Mouse (Mus musculus) liver, adult (tissue): ENCODE data around the gene Plcb2.

Source experiments
- GATA4 ChIP-seq: IDR thresholded peaks from 2 replicates; pipeline ENCODE4 v1.6.1; 2014; ENCODE audit warnings: mild to moderate bottlenecking, low read length; ENCODE audit not compliant: insufficient replicate concordance

Gene Plcb2

DNA sequence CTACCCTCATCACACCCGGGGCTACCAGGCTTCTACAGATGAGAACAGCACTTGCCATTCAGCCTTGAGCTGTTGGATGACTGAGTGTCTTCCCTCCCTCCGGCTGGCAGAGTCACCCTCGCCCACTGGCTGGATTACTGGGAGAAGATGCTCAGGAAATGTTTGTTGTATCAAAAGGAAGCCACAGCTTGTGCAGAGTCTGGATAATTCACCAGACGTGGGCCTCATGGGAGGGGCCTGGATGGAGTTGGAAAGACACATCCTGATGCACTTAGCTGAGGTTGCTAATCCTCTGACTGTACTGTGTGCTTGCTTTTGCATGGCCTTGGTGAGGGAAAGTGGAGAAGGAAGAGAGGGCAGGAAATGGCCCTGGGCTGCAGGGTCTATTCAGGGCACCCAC, 27.9 kb upstream of the Plcb2 start:
- TF ChIP-seq GATA4, result 0 out of 2 replicates have a peak, but pooled peaks have one; percentile 37

DNA sequence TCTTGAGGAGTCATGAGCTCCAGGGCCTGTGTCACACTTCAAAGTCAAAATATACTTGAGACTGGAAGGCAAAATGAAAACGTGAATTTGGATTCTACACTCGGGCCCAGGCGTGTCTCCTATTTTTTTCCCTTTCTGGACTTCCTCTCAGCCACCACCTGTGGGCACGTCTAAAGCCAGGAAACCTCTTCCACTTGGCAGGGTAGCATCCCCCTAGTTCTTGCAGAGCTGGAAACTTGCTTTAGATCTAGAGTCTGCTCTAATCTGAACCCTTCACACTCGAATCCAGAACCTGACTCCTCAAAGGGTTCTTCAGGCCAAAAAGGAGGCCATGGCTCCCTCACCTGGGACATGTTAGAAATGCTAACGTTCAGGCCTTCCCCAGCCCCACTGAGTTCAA, 27.2 kb upstream of the Plcb2 start:
- TF ChIP-seq GATA4, result no peak

DNA sequence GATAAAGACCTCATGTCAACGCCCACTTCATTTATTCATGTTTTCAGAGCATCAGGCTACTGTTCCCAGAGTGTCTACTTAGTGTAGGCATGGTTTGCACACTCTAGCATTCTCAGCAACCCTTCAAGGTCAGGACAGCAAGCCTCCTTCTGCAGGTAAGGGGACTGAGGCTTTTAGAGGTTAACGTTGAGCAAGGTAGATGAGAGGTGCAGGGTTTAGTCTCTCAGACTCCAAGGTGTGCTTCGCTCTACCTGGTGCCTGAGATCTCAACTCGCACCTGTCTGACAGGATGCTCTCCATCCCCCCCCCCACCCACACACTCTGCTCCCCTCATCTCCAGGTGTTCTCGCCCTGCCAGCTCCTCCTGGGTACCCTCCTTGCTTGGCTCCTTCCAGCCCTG, 25.9 kb upstream of the Plcb2 start:
- no peak for TF ChIP-seq GATA4

DNA sequence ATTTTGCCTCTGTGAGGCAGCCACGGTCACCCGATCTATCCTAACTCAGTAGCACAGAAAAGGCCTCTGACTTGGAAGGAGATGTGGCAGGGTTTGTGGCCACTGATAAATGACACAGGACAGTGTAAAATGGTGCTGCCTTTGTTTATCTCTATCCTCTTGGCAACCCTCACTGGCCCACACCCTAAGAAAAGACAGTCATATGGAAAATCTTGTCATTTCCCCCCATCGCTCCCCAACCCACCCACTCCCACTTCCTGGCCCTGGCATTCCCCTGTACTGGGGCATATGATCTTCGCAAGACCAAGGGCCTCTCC, 24.5 kb upstream of the Plcb2 start:
- no peak for TF ChIP-seq GATA4

DNA sequence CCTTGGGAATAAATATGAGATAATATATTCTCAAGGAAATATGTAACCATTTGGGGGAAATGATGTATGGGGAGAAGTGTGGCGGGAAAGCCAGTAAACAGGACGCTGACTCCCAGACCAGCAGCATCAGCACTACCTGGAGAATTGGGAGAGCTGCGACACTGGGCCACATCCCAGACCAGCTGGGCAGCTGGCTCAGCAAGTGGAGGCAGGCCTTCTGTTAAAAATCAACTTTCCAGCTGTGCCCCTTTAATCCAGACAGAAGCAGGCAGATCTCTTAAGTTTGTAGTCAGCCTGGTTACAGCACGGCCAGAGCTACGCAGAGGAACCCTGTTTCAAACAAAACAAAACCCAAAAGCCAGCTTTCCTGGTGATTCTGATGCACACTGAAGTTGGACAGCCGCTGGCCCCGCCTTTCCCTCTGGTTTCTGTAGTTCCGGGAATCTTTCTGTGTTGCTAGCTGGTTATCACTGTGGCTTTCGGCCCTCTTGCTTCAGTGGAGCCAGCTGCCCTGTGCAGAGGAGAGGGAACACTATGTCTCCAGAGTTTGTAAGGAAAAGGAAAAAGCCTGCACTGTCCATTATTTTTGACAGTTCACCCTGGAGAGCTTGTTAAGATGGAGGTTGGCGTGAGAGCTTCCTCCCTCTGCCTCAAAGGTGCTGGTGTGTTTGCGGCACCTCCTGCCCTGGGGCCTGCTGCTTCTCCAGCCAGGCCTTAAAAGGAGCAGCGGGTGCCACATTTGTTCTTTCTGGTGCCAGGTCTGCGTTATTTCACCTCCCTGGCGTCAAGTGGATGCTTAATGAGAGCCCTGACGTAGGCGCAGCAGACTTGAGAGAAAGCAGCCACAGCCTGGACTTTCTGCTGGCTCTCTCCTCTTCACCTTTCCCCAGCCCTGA, 23.9 kb upstream of the Plcb2 start:
- TF ChIP-seq GATA4, result 0 out of 2 replicates have a peak, but pooled peaks have one; percentile 33

DNA sequence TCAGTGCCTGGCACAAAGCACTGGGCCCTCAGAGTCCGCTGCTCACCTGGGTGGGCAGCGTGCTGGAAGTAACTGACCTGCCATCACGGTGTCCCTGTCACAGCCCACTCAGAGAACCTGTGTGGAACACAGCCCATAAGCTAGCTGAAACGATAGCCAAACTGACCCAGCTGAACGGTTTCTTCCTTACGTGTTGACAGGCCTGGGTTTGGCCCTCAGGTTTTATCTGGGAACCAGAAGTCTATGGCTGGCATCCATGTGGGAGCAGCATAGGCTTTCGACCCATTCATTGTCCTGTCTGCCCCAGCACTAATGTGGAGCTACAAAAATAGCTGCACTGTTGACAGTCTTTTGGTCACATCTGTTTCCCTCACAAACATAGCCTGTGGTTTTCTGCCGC, 22.2 kb upstream of the Plcb2 start:
- TF ChIP-seq GATA4, result no peak

DNA sequence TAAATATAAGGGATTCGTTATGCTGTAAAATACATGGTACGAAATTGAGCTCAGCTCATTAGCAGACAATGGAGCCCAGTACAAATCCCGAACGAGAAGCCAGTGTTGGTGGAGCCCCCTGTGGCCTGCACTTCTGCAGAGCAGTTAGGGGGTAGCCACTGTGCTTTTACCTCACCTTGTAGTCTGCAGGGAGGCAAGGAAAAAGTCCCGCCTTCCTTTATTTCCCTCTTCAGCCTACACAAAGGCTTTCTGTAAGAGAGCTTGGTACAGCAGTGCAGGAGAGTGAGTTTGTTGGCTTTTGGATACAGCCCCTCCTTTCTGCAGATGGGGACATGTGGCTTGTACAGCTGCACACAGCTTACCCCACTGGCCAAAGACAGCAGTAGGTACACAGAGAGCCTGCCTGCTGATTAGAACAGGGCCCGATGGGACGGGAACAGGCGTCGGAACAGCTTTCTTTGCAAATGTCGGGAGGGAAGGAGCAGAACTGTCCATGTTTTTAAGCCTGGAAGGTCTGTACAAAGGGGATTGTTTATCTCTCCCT, 21.2 kb upstream of the Plcb2 start:
- no peak for TF ChIP-seq GATA4

DNA sequence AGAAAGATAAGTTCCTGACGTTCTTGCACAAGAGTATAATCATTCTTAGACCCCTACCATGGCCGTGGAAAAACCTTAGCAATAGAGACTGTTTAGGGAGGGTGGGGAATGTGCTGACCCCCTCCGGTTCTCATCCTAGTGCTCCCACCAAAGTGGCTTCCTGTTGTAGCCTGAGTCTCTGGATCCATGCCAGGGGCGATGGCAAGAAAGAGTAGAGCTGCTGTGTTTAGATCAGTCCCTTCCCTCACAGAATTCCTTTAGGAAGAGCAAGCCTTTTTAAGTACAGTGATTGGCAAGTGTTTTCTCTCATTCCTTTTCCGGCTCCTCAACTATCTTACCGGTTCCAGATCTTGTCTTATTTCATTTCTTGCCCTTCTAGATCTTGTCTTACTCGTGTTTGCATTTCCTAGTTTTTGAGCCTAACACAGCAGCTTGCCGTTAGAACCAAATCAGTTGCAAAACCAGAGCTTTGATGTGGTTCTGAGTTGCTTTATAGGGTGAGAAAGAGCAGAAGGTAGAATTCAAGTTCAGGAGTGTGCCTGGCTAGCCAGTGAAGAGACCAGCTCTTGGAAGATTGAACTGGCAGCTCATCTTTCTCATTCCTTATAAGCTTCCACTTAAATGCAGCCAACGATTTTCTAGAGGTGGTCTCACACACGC, 19.2 kb upstream of the Plcb2 start:
- no peak for TF ChIP-seq GATA4

DNA sequence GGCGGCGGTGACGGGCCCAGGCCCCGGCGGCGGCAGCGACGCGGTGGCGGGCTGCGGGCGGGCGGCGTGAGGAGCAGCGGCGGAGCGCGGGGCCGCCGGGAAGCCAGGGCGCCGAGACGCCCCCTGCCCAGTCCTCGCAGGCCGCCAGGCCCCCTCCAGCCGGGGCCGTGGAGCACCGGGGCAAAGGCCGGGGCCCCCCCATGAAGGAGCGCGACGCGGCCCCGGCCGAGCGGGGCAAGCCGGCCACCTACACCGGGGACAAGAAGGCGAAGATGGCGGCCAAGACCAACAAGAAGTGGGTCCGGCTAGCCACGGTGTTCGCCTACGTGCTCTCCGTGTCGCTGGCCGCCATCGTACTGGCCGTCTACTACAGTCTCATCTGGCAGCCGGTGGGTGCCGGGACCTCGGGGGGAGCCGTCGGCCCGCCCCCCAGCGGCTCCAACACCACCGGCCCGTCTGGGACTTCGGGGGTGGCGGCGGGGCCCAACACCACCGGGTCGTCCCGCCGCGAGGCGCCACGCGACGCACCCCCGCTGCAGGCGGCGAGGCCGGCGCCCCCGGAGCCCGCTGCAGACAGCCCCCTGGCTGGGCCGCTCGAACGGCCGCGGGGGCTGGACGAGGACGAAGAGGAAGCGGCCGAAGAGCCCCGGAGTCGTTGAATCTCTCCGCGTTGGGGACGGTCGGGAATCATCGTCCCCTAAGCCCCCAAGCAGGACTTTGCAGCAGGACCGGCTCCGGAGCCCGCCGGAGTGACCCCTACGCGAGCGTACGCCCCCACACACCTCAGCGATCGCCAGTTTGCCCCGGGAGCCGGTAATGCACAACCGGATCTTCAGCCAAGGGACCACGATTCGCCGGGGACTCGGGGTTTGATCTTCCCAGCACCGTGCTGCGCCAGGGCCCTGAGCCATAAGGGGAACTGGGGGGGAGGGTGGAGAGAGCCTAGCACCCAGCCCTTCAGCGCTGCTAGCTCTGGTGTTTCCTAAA, 18.0 kb upstream of the Plcb2 start:
- no peak for TF ChIP-seq GATA4

DNA sequence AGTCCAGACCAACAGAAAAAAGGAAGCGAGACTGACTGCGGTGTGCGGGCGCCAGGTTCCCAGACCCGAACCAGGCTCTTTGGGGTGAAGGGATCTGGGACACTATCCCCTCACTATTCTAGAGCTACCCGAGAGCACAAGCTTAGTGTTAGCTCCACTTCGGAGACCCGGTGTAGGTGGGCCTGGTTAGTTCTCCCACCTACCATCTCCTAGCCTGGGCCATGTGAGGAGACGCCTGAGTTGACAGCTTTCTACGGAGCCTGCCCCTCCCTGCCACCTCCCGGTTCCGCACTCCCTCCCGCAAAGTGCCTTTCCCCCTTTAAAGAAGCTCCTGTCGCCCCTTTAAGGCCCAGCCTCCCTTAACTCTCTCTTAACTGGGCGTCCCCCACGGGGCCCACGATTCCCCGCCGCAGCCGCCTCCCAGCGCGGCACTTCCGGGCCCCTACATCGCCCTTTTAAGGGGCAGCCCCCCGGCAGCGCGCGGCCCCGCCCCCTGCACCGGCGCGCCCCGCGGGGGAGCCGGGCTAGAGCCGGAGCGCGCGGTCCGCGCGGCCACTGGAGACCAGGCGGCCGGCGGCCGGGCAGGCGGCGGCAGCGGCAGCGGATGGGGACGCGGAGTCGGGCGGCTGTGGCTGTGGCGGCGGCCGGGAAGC, 17.1 kb upstream of the Plcb2 start, which contains the start of gene Inafm2:
Gene Inafm2 (plus strand): TSS at position 527 of the 653 bp plus-strand sequence.
- no peak; the same call in 1 of the 2 replicates for TF ChIP-seq GATA4

DNA sequence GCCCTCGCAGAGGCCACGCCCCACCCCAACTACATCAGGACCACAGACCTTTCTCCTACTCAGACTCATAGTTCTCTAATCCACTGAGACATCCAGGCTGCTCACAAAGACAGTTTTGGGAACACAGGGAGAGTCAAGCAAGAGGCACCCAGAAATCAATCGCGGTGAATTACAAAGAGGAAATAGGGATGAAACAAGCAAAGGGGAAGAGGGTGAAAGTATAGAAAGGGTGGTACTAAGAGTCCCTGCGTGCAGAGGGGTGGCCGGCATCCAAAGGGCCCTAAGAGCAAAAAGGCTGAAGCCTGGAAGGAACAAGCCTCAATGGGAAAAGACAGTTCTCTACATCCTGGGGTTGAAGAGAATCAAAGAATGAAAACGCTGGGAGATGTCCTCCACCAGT, 16.4 kb upstream of the Plcb2 start:
- no peak for TF ChIP-seq GATA4

DNA sequence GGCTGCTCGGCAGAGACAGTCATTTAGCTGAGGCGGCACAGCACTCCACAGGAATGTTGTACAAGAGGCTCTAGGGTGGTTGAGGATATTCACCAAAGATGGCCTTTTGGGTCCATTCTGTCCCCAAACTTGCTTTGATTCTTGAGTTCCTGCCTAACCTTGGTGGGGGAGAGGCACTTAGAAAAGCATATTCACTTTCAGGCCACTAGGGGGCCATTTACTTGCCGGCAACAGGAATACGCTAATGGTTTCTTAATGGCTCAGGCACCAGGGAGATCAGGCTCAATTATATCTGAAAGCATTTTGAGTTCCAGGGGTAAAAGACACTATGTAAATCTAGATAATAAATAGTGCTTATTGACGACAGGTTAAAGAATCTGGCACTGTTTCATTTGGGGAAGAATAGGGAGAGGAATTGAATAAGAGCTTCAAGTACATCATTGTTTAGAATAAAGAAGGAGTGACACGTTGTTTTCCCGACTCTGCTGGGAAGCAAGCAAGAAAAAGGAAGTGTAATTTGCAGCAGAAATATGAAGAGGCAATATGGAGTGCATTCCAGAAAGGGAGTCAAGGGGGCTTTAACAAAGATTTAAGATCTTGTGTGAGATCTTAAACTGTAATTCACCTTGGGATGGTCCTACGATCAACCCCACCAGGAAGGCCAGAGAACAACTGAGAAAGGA, 15.2 kb upstream of the Plcb2 start:
- TF ChIP-seq GATA4, result no peak

DNA sequence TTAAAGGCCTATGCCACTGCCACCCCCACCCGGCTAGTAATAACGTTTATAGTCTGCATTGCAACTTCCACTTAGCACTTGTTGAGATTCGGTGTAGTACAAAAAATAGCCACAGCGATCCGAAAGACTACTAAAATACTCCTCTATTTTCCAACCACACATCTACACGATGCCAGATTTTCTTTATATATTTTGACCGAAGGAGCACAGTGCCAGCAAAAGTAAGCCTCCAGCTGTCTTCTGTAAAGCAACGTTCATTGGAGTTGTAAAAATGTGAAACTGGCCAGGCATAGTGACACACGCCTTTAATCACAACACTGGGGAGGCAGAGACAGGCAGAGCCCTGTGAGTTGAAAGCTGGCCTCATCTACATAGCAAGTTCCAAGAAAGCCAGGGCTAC, 12.9 kb upstream of the Plcb2 start:
- no peak for TF ChIP-seq GATA4

DNA sequence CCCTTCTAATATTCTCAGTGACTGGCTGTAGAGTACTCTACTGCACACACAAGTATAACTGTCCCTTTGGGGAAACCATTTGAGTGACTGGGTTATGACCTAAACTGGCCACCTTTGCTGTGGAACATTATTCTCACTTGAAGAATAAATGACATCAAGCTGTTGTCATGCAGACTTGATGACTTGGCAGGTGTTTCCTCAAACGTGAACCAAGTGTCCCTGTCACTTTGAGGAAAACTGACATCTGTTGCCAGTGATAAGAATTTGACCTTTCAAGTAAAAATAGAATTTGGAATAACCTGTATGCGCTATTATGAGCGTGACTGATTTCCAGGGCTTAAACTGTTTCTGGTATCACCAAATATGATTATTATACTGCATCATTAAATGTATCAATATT, 12.1 kb upstream of the Plcb2 start:
- TF ChIP-seq GATA4, result no peak
